Mouse (Mus musculus) monocyte, adult 2 months (primary cell): ENCODE data around the gene Ggt6.
A peak's percentile ranks its signal among the peaks of the same experiment; 100 is the strongest.
"Not testable (repeated sequence)": the region's sequence is repeated elsewhere in the genome, so short reads cannot be mapped to it uniquely, and the experiment has no call there.

Experiments
- DNase-seq, 2 experiments: peaks; one replicate each; pipeline ENCODE4 v3.0.0; 2022; ENCODE audit warnings: low spot score in 2 of 2, low read depth in 1 of 2

Gene Ggt6

GRCm38 (mm10) chr11:72410521-72411092, 24.7 kb upstream of the Ggt6 start:
- DNase-seq = no peak

- no peak for DNase-seq
Observed at GRCm38 (mm10) chr11:72411093-72411921, 24.0 kb upstream of the Ggt6 start, which contains the start of gene Smtnl2. Gene Smtnl2 (minus strand): TSS chr11:72411713.

GRCm38 (mm10) chr11:72411945-72412344, 23.4 kb upstream of the Ggt6 start:
- DNase-seq = no peak

GRCm38 (mm10) chr11:72413016-72413415, 22.3 kb upstream of the Ggt6 start:
- no peak for DNase-seq

- no peak for DNase-seq
Observed at GRCm38 (mm10) chr11:72413601-72414190, 21.6 kb upstream of the Ggt6 start.

GRCm38 (mm10) chr11:72415155-72415554, 20.2 kb upstream of the Ggt6 start:
- DNase-seq = no peak

GRCm38 (mm10) chr11:72416666-72417065, 18.7 kb upstream of the Ggt6 start:
- no peak for DNase-seq

GRCm38 (mm10) chr11:72417376-72417775, 17.9 kb upstream of the Ggt6 start:
- no peak for DNase-seq

GRCm38 (mm10) chr11:72418227-72418626, 17.1 kb upstream of the Ggt6 start:
- no peak for DNase-seq

- DNase-seq = no peak
Observed at GRCm38 (mm10) chr11:72419006-72419405, 16.3 kb upstream of the Ggt6 start.

- no peak for DNase-seq
Observed at GRCm38 (mm10) chr11:72420460-72421122, 14.7 kb upstream of the Ggt6 start.

- DNase-seq = no peak
Observed at GRCm38 (mm10) chr11:72421518-72422278, 13.6 kb upstream of the Ggt6 start.

- DNase-seq = no peak
Observed at GRCm38 (mm10) chr11:72423686-72424085, 11.6 kb upstream of the Ggt6 start.

GRCm38 (mm10) chr11:72425201-72425600, 10.1 kb upstream of the Ggt6 start:
- no peak for DNase-seq

GRCm38 (mm10) chr11:72426884-72427283, 8.4 kb upstream of the Ggt6 start:
- DNase-seq = no peak

- peak; percentile 31 to 52 for DNase-seq
Observed at GRCm38 (mm10) chr11:72428694-72429093, 6.6 kb upstream of the Ggt6 start.

- peak; percentile 64 to 79 for DNase-seq
Observed at GRCm38 (mm10) chr11:72429288-72429690, 6.0 kb upstream of the Ggt6 start.

- DNase-seq = not testable (repeated sequence)
Observed at GRCm38 (mm10) chr11:72430311-72431068, 4.8 kb upstream of the Ggt6 start.

- DNase-seq = no peak
Observed at GRCm38 (mm10) chr11:72435694-72436045, 344 bp downstream of the Ggt6 start.

GRCm38 (mm10) chr11:72436271-72436670, 945 bp downstream of the Ggt6 start:
- no peak for DNase-seq
